Mouse (Mus musculus): Measurements from ENCODE around the gene Hspa5.
"Not testable (repeated sequence)": the region's sequence is repeated elsewhere in the genome, so short reads cannot be mapped to it uniquely, and the experiment has no call there.

GRCm38 (mm10) chr2:34792543-34792942 is 20.8 kb downstream of the Hspa5 start:
- not testable (repeated sequence) for TF ChIP-seq CTCF (IDR thresholded peaks at IDR 0.05; ENCODE audit: control insufficient read depth, insufficient read depth, insufficient replicate concordance, low read depth, low read length); POLR2A (IDR thresholded peaks at IDR 0.05; ENCODE audit: control insufficient read depth, low read depth, low read length)
